23 mouse cellular contexts compared by ENCODE assay signal in genomic region chr17:10112118-10112517, GRCm38 (mm10).
DNase-seq lines count a peak whose midpoint lies in the region; ATAC-seq lines count a peak whose summit lies in the region.
"Had no signal": no experiment of that assay in that cellular context is flagged by ENCODE, and none has a peak within 500 bp of the region (broad histone marks: within the 10 kb centered on the region; RNA-seq: fewer than 3 reads in every experiment).

No protein-coding gene starts in this region.

- H3K4me2 ChIP-seq in hindbrain, embryonic 14.5 days (replicated peaks) = no peak overlapping the region
- H3K4me2 ChIP-seq: embryonic facial prominence, embryonic 13.5 days; hindbrain, embryonic 15.5 days had no signal

- no peak overlapping the region for H3K4me3 ChIP-seq in hindbrain, embryonic 10.5 days
- H3K4me3 ChIP-seq in hindbrain, embryonic 14.5 days (replicated peaks; ENCODE audit: low read length) = no peak overlapping the region
- H3K4me3 ChIP-seq: embryonic facial prominence, embryonic 13.5 days; heart, embryonic 10.5 days; hindbrain, embryonic 15.5 days had no signal

- 100% methylated on average over 2 of the region's 2 CpGs for WGBS in hindbrain, embryonic 10.5 days
- 100% methylated on average over 2 of the region's 2 CpGs for WGBS in hindbrain, embryonic 14.5 days

- no peak for ATAC-seq in hindbrain, embryonic 14.5 days (ENCODE audit: low FRiP score)
- ATAC-seq: activated CD4-positive, CD25-positive, alpha-beta regulatory T cell, adult 4 months; CD4-positive, CD25-positive, alpha-beta regulatory T cell, adult 4 months; forebrain, embryonic 14.5 days; intestine, embryonic 16.5 days; Patski had no signal

- intact Hi-C loops in left cerebral cortex, postnatal 36 days (cut with DNase I) = no loop called here

- no peak overlapping the region for H3K9ac ChIP-seq in hindbrain, embryonic 14.5 days
- H3K9ac ChIP-seq: embryonic facial prominence, embryonic 13.5 days; hindbrain, embryonic 15.5 days had no signal

- peak overlapping the region; percentile 56; the same call in 1 of the 2 replicates for H3K27ac ChIP-seq in hindbrain, embryonic 10.5 days
- no peak overlapping the region for H3K27ac ChIP-seq in hindbrain, embryonic 14.5 days
- H3K27ac ChIP-seq: embryonic facial prominence, embryonic 13.5 days; heart, embryonic 10.5 days; hindbrain, embryonic 15.5 days had no signal

- no peaks in the 10 kb centered on the region for H3K27me3 ChIP-seq in hindbrain, embryonic 10.5 days (ENCODE audit: insufficient read depth, poor library complexity, severe bottlenecking)
- no peaks in the 10 kb centered on the region for H3K27me3 ChIP-seq in hindbrain, embryonic 14.5 days (ENCODE audit: control insufficient read depth, insufficient read depth, low read length)
- H3K27me3 ChIP-seq: embryonic facial prominence, embryonic 13.5 days; hindbrain, embryonic 15.5 days; Patski had no signal

- no peaks in the 10 kb centered on the region for H3K36me3 ChIP-seq in hindbrain, embryonic 10.5 days
- no peaks in the 10 kb centered on the region for H3K36me3 ChIP-seq in hindbrain, embryonic 14.5 days (replicated peaks; ENCODE audit: control insufficient read depth, insufficient read depth)
- H3K36me3 ChIP-seq: embryonic facial prominence, embryonic 13.5 days; G1E; heart, embryonic 10.5 days; hindbrain, embryonic 15.5 days had no signal

- 0 out of 2 replicates have a peak, but pooled peaks cover 5% of the 10 kb centered on the region for H3K9me3 ChIP-seq in hindbrain, embryonic 10.5 days
- H3K9me3 ChIP-seq in hindbrain, embryonic 14.5 days (ENCODE audit: control insufficient read depth, low read length) = no peaks in the 10 kb centered on the region
- H3K9me3 ChIP-seq: embryonic facial prominence, embryonic 13.5 days; heart, embryonic 10.5 days; hindbrain, embryonic 15.5 days had no signal

- no peak for DNase-seq in hindbrain, embryonic 10.5 days (ENCODE audit: low spot score)
- no peak for DNase-seq in hindbrain, embryonic 14.5 days (ENCODE audit: low spot score)
- peak; percentile 7 for DNase-seq in NIH3T3 (ENCODE audit: low read depth)
- peak; percentile 37 for DNase-seq in adrenal gland, postnatal 14 days
- DNase-seq in left cerebral cortex, postnatal 36 days (ENCODE audit: low spot score in 2 of 2) = no peak
- DNase-seq in gastrocnemius, adult 18-20 months (ENCODE audit: low spot score) = no peak
- DNase-seq: B cell, adult 2 months; cerebellum, adult 18-20 months; cerebellum, adult 9-11 months; cerebellum, postnatal 36 days; gastrocnemius, postnatal 36 days; heart, adult 18-20 months; heart, postnatal 14 days; kidney, adult 8-10 months had no signal

- peaks cover 30% of the 10 kb centered on the region for H3K4me1 ChIP-seq in hindbrain, embryonic 10.5 days (replicated peaks)
- no peaks in the 10 kb centered on the region for H3K4me1 ChIP-seq in hindbrain, embryonic 14.5 days (replicated peaks; ENCODE audit: control insufficient read depth, insufficient read depth, low read length)
- H3K4me1 ChIP-seq: embryonic facial prominence, embryonic 13.5 days; heart, embryonic 10.5 days; hindbrain, embryonic 15.5 days had no signal

Comparison
In these comparisons a context has a peak if more than half of its experiments do, and no peak if none do; other contexts are left out.
1. DNase-seq: peak in NIH3T3 (single experiment) and adrenal gland, postnatal 14 days (single experiment); none in hindbrain, embryonic 10.5 days (single experiment), hindbrain, embryonic 14.5 days (single experiment), left cerebral cortex, postnatal 36 days (0 of 2) and gastrocnemius, adult 18-20 months (single experiment).